Mouse (Mus musculus): ENCODE measurements around the gene Mrps6. TPM values are rescaled to one million over a fixed set of nuclear protein-coding genes. Genes with fewer than 3 reads are reported as not detected.

Gene Mrps6
- total and polyA plus RNA-seq, 3 experiments, result 40.8 to 71.0 TPM; not detected in 1

DNA sequence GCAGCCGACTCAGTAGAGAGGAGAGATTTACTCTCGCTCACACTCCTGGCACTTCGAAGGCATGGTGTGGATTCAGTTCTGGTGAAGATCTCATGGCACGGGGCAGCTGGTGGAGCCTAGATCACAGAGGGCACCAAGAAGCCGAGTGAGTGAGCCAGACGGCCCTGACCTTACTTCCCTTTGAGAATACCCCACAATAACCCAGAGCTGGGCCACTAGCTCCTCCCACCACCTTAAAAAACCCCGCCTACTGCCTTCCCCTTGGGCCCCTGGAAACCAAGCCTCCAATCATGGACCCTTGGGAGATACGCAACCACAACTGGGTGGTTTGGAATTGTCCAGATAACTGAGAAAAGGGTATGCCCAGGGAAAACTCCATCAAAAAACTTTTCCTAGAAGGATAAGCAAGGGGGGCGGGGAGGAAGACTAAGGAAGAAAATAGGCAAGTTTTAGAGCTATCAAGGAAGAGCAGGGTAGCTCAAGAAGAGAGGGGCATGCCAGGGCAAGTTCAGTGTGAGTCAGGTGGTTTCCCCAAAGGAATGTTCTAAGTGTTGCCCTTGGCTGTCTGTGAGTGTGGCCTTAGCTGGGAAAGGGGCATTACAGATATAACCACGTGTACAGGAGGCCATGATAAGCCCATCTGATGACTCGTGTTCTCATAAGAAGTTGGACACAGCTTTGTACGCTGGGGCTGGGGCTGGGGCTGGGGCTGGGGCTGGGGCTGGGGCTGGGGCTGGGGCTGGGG is 36.2 kb upstream of the Mrps6 start:
- Histone ChIP-seq H3K4me3 (ENCODE audit: control insufficient read depth in 1 of 2, insufficient read depth in 1 of 2, low read depth in 2 of 2, low read length in 2 of 2) (no peak overlapping the region), H3K9me3 (replicated peaks; ENCODE audit: insufficient read depth, low read length) (no peaks in the 10 kb centered on the region), H3K9ac (ENCODE audit: control insufficient read depth, low read depth, low read length, poor library complexity, severe bottlenecking) (no peak overlapping the region), H3K79me2 (ENCODE audit: control insufficient read depth, insufficient read depth, low read length, poor library complexity) (no peaks in the 10 kb centered on the region), H3K36me3 (ENCODE audit: control insufficient read depth in 1 of 2, insufficient read depth in 2 of 2, low read length in 2 of 2) (no peaks in the 10 kb centered on the region), H3K27ac (ENCODE audit: control insufficient read depth, low read depth, low read length) (no peak overlapping the region), H3K4me1 (ENCODE audit: control insufficient read depth in 1 of 2, insufficient read depth in 2 of 2, low read length in 2 of 2) (no peaks in the 10 kb centered on the region), H3K27me3 (ENCODE audit: control insufficient read depth in 1 of 2, insufficient read depth in 2 of 2, low read length in 2 of 2) (peaks cover 22 to 25% of the 10 kb centered on the region in 2 experiments)
- TF ChIP-seq MYB (IDR thresholded peaks at IDR 0.05; ENCODE audit: low read depth, low read length), result no peak
- TF ChIP-seq UBTF (IDR thresholded peaks at IDR 0.05; ENCODE audit: borderline replicate concordance, insufficient read depth, low read depth, low read length), result no peak
- TF ChIP-seq SIN3A (IDR thresholded peaks at IDR 0.05; ENCODE audit: low read length), result no peak
- peak; percentile 4 for DNase-seq (ENCODE audit: low read depth, low spot score)

DNA sequence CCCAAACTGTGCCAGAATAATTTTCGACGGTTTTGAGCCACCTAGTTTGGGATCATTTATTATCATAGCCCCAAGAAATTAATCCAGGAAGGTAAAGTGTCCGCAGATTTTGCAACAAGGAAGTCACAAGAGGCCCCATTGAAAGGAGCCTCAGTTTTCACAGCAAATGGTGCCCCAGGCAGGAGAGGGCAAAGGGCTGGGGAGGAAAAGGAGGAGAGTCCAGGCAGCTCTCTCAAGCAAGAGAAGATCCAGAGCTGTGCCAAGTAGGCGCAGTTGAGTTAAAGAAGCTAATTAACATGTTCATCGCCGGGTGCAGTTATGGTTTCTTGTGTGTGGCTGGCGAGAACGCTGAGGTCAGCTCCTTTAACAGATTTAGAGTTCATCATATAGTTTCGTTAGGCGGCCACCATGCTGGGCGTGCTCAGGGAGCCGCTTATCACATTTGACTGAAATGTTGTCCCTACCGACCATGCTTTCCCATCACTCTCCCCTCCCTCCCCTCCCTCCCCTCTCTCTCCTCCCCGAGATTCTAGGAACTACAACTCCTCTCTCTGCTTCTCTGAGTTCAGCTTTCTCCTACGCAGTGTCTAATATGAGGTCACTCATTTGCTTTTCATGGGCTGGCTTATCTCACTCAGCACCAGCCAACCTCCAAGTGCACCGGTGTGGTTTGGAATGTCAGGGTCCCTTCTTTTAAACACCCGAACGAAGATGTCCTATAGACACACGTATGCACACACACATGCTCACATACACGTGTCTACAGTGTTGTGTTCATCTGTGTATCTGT is 35.4 kb upstream of the Mrps6 start:
- TF ChIP-seq BHLHE40 (IDR thresholded peaks at IDR 0.05; ENCODE audit: borderline replicate concordance, low read depth, low read length) (no peak), MAZ (IDR thresholded peaks at IDR 0.05; ENCODE audit: low read depth, low read length) (no peak), CHD1 (IDR thresholded peaks at IDR 0.05; ENCODE audit: low read depth, low read length) (no peak), POLR2A (IDR thresholded peaks at IDR 0.05; ENCODE audit: control insufficient read depth in 1 of 2, insufficient read depth in 1 of 2, low read depth in 1 of 2, low read length in 2 of 2, poor library complexity in 1 of 2) (no peak), MAX (IDR thresholded peaks at IDR 0.05; ENCODE audit: low read length) (no peak), TAL1 (IDR thresholded peaks at IDR 0.05; ENCODE audit: low read length) (no peak), UBTF (IDR thresholded peaks at IDR 0.05; ENCODE audit: borderline replicate concordance, insufficient read depth, low read depth, low read length) (no peak), USF1 (IDR thresholded peaks at IDR 0.05; ENCODE audit: low read depth, low read length) (no peak), MYB (IDR thresholded peaks at IDR 0.05; ENCODE audit: low read depth, low read length) (no peak), RCOR1 (IDR thresholded peaks at IDR 0.05; ENCODE audit: low read depth, low read length) (no peak), CTCF (IDR thresholded peaks at IDR 0.05 in 2 of 3, conservative IDR thresholded peaks at IDR 0.05 in 1 of 3; ENCODE audit: control insufficient read depth in 1 of 3, insufficient read depth in 1 of 3, low read depth in 2 of 3, low read length in 3 of 3, poor library complexity in 1 of 3, severe bottlenecking in 1 of 3) (no peak), ZNF384 (IDR thresholded peaks at IDR 0.05; ENCODE audit: low read depth, low read length) (no peak), HCFC1 (IDR thresholded peaks at IDR 0.05; ENCODE audit: low read depth, low read length) (no peak), TBP (IDR thresholded peaks at IDR 0.05; ENCODE audit: low read depth, low read length) (no peak), MEF2A (IDR thresholded peaks at IDR 0.05; ENCODE audit: extremely low read depth, insufficient replicate concordance, low read depth, low read length, poor library complexity, severe bottlenecking) (no peak), POLR2AphosphoS5 (IDR thresholded peaks at IDR 0.05; ENCODE audit: borderline replicate concordance, low read depth, low read length) (no peak), MXI1 (IDR thresholded peaks at IDR 0.05; ENCODE audit: low read depth, low read length) (no peak), NELFE (IDR thresholded peaks at IDR 0.05; ENCODE audit: low read depth, low read length) (no peak)
- no peak overlapping the region for H3K27ac ChIP-seq (ENCODE audit: control insufficient read depth, low read depth, low read length)
- no peaks in the 10 kb centered on the region for H3K79me2 ChIP-seq (ENCODE audit: control insufficient read depth, insufficient read depth, low read length, poor library complexity)
- no peak overlapping the region for H3K9ac ChIP-seq (ENCODE audit: control insufficient read depth, low read depth, low read length, poor library complexity, severe bottlenecking)
- no peaks in the 10 kb centered on the region for H3K36me3 ChIP-seq (ENCODE audit: control insufficient read depth in 1 of 2, insufficient read depth in 2 of 2, low read length in 2 of 2)
- no peaks in the 10 kb centered on the region for H3K9me3 ChIP-seq (replicated peaks; ENCODE audit: insufficient read depth, low read length)
- DNase-seq (ENCODE audit: low read depth, low spot score), result no peak
- no peaks in the 10 kb centered on the region for H3K4me1 ChIP-seq (ENCODE audit: control insufficient read depth in 1 of 2, insufficient read depth in 2 of 2, low read length in 2 of 2)
- no peak overlapping the region for H3K4me3 ChIP-seq (ENCODE audit: control insufficient read depth in 1 of 2, insufficient read depth in 1 of 2, low read depth in 2 of 2, low read length in 2 of 2)
- H3K27me3 ChIP-seq (ENCODE audit: control insufficient read depth in 1 of 2, insufficient read depth in 2 of 2, low read length in 2 of 2), result peaks cover 23 to 29% of the 10 kb centered on the region in 2 experiments

All from MEL (cell line).